Mouse (Mus musculus) bone marrow, adult 2 months (tissue): ENCODE data around the gene Nfix.

Source experiments
- CTCF ChIP-seq: fragments of 200-500 bp; IDR thresholded peaks from 2 replicates; pipeline ENCODE4 v1.5.1; 2011; ENCODE audit warnings: low read length, control low read depth; ENCODE audit not compliant: control insufficient read depth, insufficient read depth
- POLR2A ChIP-seq: fragments of 200-500 bp; IDR thresholded peaks from 2 replicates; pipeline ENCODE4 v1.6.1; 2011; ENCODE audit warnings: low read depth, mild to moderate bottlenecking, control low read depth, low read length, borderline replicate concordance; ENCODE audit not compliant: control insufficient read depth

- TF ChIP-seq POLR2A (no peak), CTCF (no peak)
These were observed 117.9 kb downstream of the Nfix start for GRCm38 (mm10) chr8:84682257-84682656.
